Mouse (Mus musculus) MEL (cell line): ENCODE results near the gene H2-DMa. TPM values are rescaled to one million over a fixed set of nuclear protein-coding genes. Genes with fewer than 3 reads are reported as not detected.

ENCODE experiments used
- DNase-seq: peaks from one replicate; pipeline ENCODE4 v3.0.0; 2011; ENCODE audit warnings: low read depth, low spot score
- H3K27ac ChIP-seq: 2 replicates; pipeline ENCODE4 v1.5.1; 2012; ENCODE audit warnings: low read depth, mild to moderate bottlenecking, control low read depth, low read length, moderate library complexity; ENCODE audit not compliant: control insufficient read depth
- H3K27me3 ChIP-seq, 2 experiments: fragments of 150-350 bp in 1 of 2; sonication (generic) in 1 of 2; 2 replicates each; pipeline ENCODE4 v1.6.1; 2012; ENCODE audit warnings: low read length in 2 of 2, mild to moderate bottlenecking in 2 of 2, improper control_type of control experiment in 1 of 2, moderate library complexity in 1 of 2; ENCODE audit not compliant: insufficient read depth in 2 of 2, control insufficient read depth in 1 of 2
- H3K36me3 ChIP-seq, 2 experiments: 2 replicates each; pipeline ENCODE4 v1.6.1; 2012 to 2014; ENCODE audit warnings: low read length in 2 of 2, improper control_type of control experiment in 1 of 2, inconsistent platforms in 1 of 2, mild to moderate bottlenecking in 1 of 2; ENCODE audit not compliant: insufficient read depth in 2 of 2, control insufficient read depth in 1 of 2
- H3K4me1 ChIP-seq, 2 experiments: fragments of 150-350 bp in 1 of 2; sonication (generic) in 1 of 2; 2 replicates each; pipeline ENCODE4 v1.6.1; 2012; ENCODE audit warnings: low read length in 2 of 2, improper control_type of control experiment in 1 of 2, mild to moderate bottlenecking in 1 of 2; ENCODE audit not compliant: insufficient read depth in 2 of 2, control insufficient read depth in 1 of 2
- H3K4me3 ChIP-seq, 2 experiments: fragments of 150-350 bp in 1 of 2; sonication (generic) in 1 of 2; 2 replicates each; pipeline ENCODE4 v1.5.1; 2012; ENCODE audit warnings: low read depth in 2 of 2, low read length in 2 of 2, mild to moderate bottlenecking in 2 of 2, moderate library complexity in 2 of 2, control low read depth in 1 of 2, improper control_type of control experiment in 1 of 2; ENCODE audit not compliant: control insufficient read depth in 1 of 2, insufficient read depth in 1 of 2
- H3K79me2 ChIP-seq: 2 replicates; pipeline ENCODE4 v1.6.1; 2012; ENCODE audit warnings: mild to moderate bottlenecking, low read length, moderate library complexity; ENCODE audit not compliant: control insufficient read depth, poor library complexity, insufficient read depth
- H3K9ac ChIP-seq: 2 replicates; pipeline ENCODE4 v1.6.1; 2012; ENCODE audit warnings: low read depth, mild to moderate bottlenecking, control low read depth, low read length, moderate library complexity; ENCODE audit not compliant: control insufficient read depth, poor library complexity, severe bottlenecking
- H3K9me3 ChIP-seq: fragments of 150-350 bp; sonication (generic); replicated peaks from 2 replicates; pipeline ENCODE4 v1.6.1; 2012; ENCODE audit warnings: mild to moderate bottlenecking, low read length, improper control_type of control experiment, moderate library complexity; ENCODE audit not compliant: insufficient read depth
- BHLHE40 ChIP-seq: IDR thresholded peaks from 2 replicates; pipeline ENCODE4 v1.6.1; 2012; ENCODE audit warnings: low read depth, mild to moderate bottlenecking, inconsistent platforms, low read length, improper control_type of control experiment, borderline replicate concordance
- CHD2 ChIP-seq: IDR thresholded peaks from 2 replicates; pipeline ENCODE4 v1.6.1; 2011; ENCODE audit warnings: low read length, improper control_type of control experiment
- CTCF ChIP-seq, 3 experiments: IDR thresholded peaks in 2 of 3; conservative IDR thresholded peaks in 1 of 3; 2 replicates each; pipeline ENCODE4 v1.5.1; 2011 to 2012; ENCODE audit warnings: low read length in 3 of 3, low read depth in 2 of 3, mild to moderate bottlenecking in 2 of 3, improper control_type of control experiment in 1 of 3, inconsistent platforms in 1 of 3, mixed read lengths in 1 of 3, moderate library complexity in 1 of 3; ENCODE audit not compliant: control insufficient read depth in 1 of 3, insufficient read depth in 1 of 3, poor library complexity in 1 of 3, severe bottlenecking in 1 of 3
- E2F4 ChIP-seq: IDR thresholded peaks from 2 replicates; pipeline ENCODE4 v1.6.1; 2011; ENCODE audit warnings: low read depth, low read length, improper control_type of control experiment, borderline replicate concordance
- EP300 ChIP-seq, 2 experiments: IDR thresholded peaks; 2 replicates each; pipeline ENCODE4 v1.6.1; 2011; ENCODE audit warnings: improper control_type of control experiment in 2 of 2, low read length in 2 of 2, low read depth in 1 of 2, mild to moderate bottlenecking in 1 of 2
- ETS1 ChIP-seq: IDR thresholded peaks from 2 replicates; pipeline ENCODE4 v1.6.1; 2012; ENCODE audit warnings: low read depth, mild to moderate bottlenecking, inconsistent platforms, low read length, improper control_type of control experiment, moderate library complexity
- GABPA ChIP-seq: IDR thresholded peaks from 2 replicates; pipeline ENCODE4 v1.6.1; 2012; ENCODE audit warnings: low read depth, mild to moderate bottlenecking, inconsistent platforms, low read length, improper control_type of control experiment, moderate library complexity
- HCFC1 ChIP-seq: IDR thresholded peaks from 2 replicates; pipeline ENCODE4 v1.6.1; 2012; ENCODE audit warnings: low read depth, mild to moderate bottlenecking, inconsistent platforms, low read length, improper control_type of control experiment, moderate library complexity
- KAT2A ChIP-seq: conservative IDR thresholded peaks from 2 replicates; pipeline ENCODE4 v1.6.1; 2012; ENCODE audit warnings: low read depth, low read length, improper control_type of control experiment, inconsistent platforms
- MAX ChIP-seq: IDR thresholded peaks from 2 replicates; pipeline ENCODE4 v1.6.1; 2011; ENCODE audit warnings: low read length, improper control_type of control experiment
- MEF2A ChIP-seq: IDR thresholded peaks from 2 replicates; pipeline ENCODE4 v1.6.1; 2014; ENCODE audit warnings: low read depth, mild to moderate bottlenecking, inconsistent platforms, low read length, improper control_type of control experiment; ENCODE audit not compliant: poor library complexity, insufficient replicate concordance, severe bottlenecking; ENCODE audit errors: extremely low read depth
- MXI1 ChIP-seq: IDR thresholded peaks from 2 replicates; pipeline ENCODE4 v1.6.1; 2011; ENCODE audit warnings: mild to moderate bottlenecking, low read depth, low read length, improper control_type of control experiment
- MYB ChIP-seq: IDR thresholded peaks from 2 replicates; pipeline ENCODE4 v1.6.1; 2011; ENCODE audit warnings: mild to moderate bottlenecking, low read depth, low read length, improper control_type of control experiment
- MYC ChIP-seq: IDR thresholded peaks from 2 replicates; pipeline ENCODE4 v1.6.1; 2011; ENCODE audit warnings: low read depth, mild to moderate bottlenecking, low read length, improper control_type of control experiment, moderate library complexity
- NELFE ChIP-seq: IDR thresholded peaks from 2 replicates; pipeline ENCODE4 v1.6.1; 2011; ENCODE audit warnings: low read depth, low read length, improper control_type of control experiment
- TAL1 ChIP-seq: IDR thresholded peaks from 2 replicates; pipeline ENCODE4 v1.6.1; 2012; ENCODE audit warnings: mild to moderate bottlenecking, inconsistent platforms, low read length, moderate library complexity, mixed read lengths
- TBP ChIP-seq: IDR thresholded peaks from 2 replicates; pipeline ENCODE4 v1.8.0; 2011; ENCODE audit warnings: low read depth, low read length, improper control_type of control experiment
- TCF12 ChIP-seq: IDR thresholded peaks from 2 replicates; pipeline ENCODE4 v1.6.1; 2014; ENCODE audit warnings: low read depth, mild to moderate bottlenecking, inconsistent platforms, low read length, improper control_type of control experiment, moderate library complexity
- UBTF ChIP-seq: IDR thresholded peaks from 2 replicates; pipeline ENCODE4 v1.6.1; 2012; ENCODE audit warnings: low read depth, mild to moderate bottlenecking, inconsistent platforms, low read length, improper control_type of control experiment, moderate library complexity, borderline replicate concordance; ENCODE audit not compliant: insufficient read depth
- USF1 ChIP-seq: IDR thresholded peaks from 2 replicates; pipeline ENCODE4 v1.6.1; 2014; ENCODE audit warnings: low read depth, mild to moderate bottlenecking, inconsistent platforms, low read length, improper control_type of control experiment, moderate library complexity
- USF2 ChIP-seq, 2 experiments: IDR thresholded peaks; 2 replicates each; pipeline ENCODE4 v1.6.1; 2011 to 2012; ENCODE audit warnings: improper control_type of control experiment in 2 of 2, low read length in 2 of 2, borderline replicate concordance in 1 of 2, inconsistent platforms in 1 of 2, low read depth in 1 of 2, mild to moderate bottlenecking in 1 of 2; ENCODE audit not compliant: insufficient read depth in 1 of 2
- ZKSCAN1 ChIP-seq: IDR thresholded peaks from 2 replicates; pipeline ENCODE4 v1.6.1; 2012; ENCODE audit warnings: low read depth, mild to moderate bottlenecking, inconsistent platforms, low read length, improper control_type of control experiment, moderate library complexity
- polyA plus RNA-seq, 2 experiments: library from polyadenylated mRNA; stranded (reverse) in 1 of 2; unstranded in 1 of 2; fragments of >175 nt in 1 of 2; fragments of >200 nt in 1 of 2; gene quantifications; 2 replicates each; pipeline versions ENCODE4 v1.2.1 to v1.2.4; 2012; ENCODE audit warnings: low replicate concordance in 2 of 2, low read depth in 1 of 2; ENCODE audit not compliant: insufficient read length in 2 of 2, insufficient read depth in 1 of 2, missing spikeins in 1 of 2
- total RNA-seq: library from RNA; depleted of rRNA; stranded (reverse); fragments of 300-350 nt; gene quantifications from 2 replicates; pipeline ENCODE4 v1.2.3, GENCODE M21; 2012

The H2-DMa gene
- total and polyA plus RNA-seq, 3 experiments: 38.3 to 38.7 TPM; not detected in 1

DNA sequence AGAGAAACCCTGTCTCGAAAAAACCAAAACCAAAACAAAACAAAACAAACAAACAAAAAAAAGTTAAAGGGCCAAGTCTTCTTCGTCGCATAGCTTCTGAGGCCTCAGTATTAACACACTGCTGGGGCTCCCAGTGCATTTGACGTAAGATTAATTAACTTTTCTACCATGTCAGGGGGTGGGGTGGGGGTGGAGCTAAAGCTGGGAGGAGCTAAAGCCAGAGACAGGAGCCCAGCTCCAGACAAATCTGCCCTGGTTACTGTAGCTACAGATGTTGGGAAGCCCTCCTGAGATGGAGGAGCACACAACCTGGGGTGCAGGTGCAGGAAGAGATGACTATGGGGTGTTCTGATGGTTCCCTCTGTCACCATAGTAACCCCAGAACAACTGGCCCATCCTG lies 41.2 kb upstream of the H2-DMa start:
- no peak for TF ChIP-seq MXI1
- TF ChIP-seq GABPA: no peak
- no peak for TF ChIP-seq NELFE
- no peak for TF ChIP-seq USF1
- TF ChIP-seq E2F4: no peak
- no peak for TF ChIP-seq MEF2A
- no peak for TF ChIP-seq ZKSCAN1
- TF ChIP-seq MAX: no peak
- no peak for TF ChIP-seq TCF12
- TF ChIP-seq MYB: no peak
- no peak for TF ChIP-seq UBTF
- no peak for TF ChIP-seq USF2 (IDR thresholded peaks at IDR 0.05; ENCODE audit: borderline replicate concordance in 1 of 2, insufficient read depth in 1 of 2, low read depth in 1 of 2, low read length in 2 of 2)
- Histone ChIP-seq H3K27me3 (no peaks in the 10 kb centered on the region), H3K9ac (no peak overlapping the region), H3K9me3 (no peaks in the 10 kb centered on the region), H3K79me2 (no peaks in the 10 kb centered on the region), H3K4me3 (no peak overlapping the region), H3K36me3 (no peaks in the 10 kb centered on the region), H3K4me1 (no peaks in the 10 kb centered on the region), H3K27ac (no peak overlapping the region)
- peak; percentile 40 for DNase-seq

DNA sequence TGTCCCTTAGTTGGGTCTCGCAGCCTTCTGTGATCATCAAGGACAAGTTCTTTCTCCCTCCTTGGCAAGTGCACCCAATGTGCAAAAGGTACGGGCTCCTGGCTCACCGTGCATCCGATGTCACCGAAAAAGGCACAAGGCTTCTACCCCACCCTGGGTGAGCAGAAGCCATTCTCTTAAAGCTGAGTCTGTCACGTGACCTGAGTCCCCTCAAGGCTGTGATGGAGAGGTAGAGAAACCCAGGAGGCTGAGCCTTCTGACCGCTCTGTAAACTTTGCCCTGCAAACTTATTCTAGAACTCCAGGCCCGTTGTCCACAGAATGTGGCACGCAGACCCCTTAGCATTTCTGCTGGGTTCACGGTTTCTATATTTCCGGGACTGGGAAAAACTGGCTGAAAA lies 40.3 kb upstream of the H2-DMa start:
- no peak for TF ChIP-seq MXI1
- no peak for TF ChIP-seq USF1
- no peak for TF ChIP-seq MYC
- no peak for TF ChIP-seq CTCF (IDR thresholded peaks at IDR 0.05 in 2 of 3, conservative IDR thresholded peaks at IDR 0.05 in 1 of 3; ENCODE audit: control insufficient read depth in 1 of 3, insufficient read depth in 1 of 3, low read depth in 2 of 3, low read length in 3 of 3, poor library complexity in 1 of 3, severe bottlenecking in 1 of 3)
- no peak for TF ChIP-seq ZKSCAN1
- TF ChIP-seq HCFC1: no peak
- no peak for TF ChIP-seq KAT2A
- TF ChIP-seq TBP: no peak
- no peak for TF ChIP-seq BHLHE40
- TF ChIP-seq TAL1: no peak
- TF ChIP-seq CHD2: no peak
- TF ChIP-seq MYB: no peak
- TF ChIP-seq USF2 (IDR thresholded peaks at IDR 0.05; ENCODE audit: borderline replicate concordance in 1 of 2, insufficient read depth in 1 of 2, low read depth in 1 of 2, low read length in 2 of 2): no peak
- TF ChIP-seq GABPA: no peak
- no peak for TF ChIP-seq MEF2A
- TF ChIP-seq ETS1: no peak
- TF ChIP-seq EP300 (IDR thresholded peaks at IDR 0.05; ENCODE audit: low read depth in 1 of 2, low read length in 2 of 2): no peak
- TF ChIP-seq, all 39 proteins: peak for 0
- H3K9me3 ChIP-seq: no peaks in the 10 kb centered on the region

More for the DNA sequence above, 40.3 kb upstream of the H2-DMa start:
- Histone ChIP-seq H3K27ac (no peak overlapping the region), H3K27me3 (no peaks in the 10 kb centered on the region), H3K36me3 (no peaks in the 10 kb centered on the region), H3K9ac (no peak overlapping the region), H3K79me2 (no peaks in the 10 kb centered on the region), H3K4me3 (no peak overlapping the region), H3K4me1 (no peaks in the 10 kb centered on the region)
- DNase-seq: no peak
